ENCODE assay signal across 8 mouse cellular contexts in genomic region chr3:89715207-89715966, GRCm38 (mm10). TPM values are rescaled to one million over a fixed set of nuclear protein-coding genes. Genes with fewer than 3 reads are reported as not detected.
DNase-seq lines count a peak whose midpoint lies in the region; ATAC-seq and TF ChIP-seq lines count a peak whose summit lies in the region.

No protein-coding gene starts in this region.

- H3K36me3 ChIP-seq in forebrain, embryonic 16.5 days (ENCODE audit: control insufficient read depth, insufficient read depth), result no peaks in the 10 kb centered on the region
- no peaks in the 10 kb centered on the region for H3K36me3 ChIP-seq in hindbrain, embryonic 12.5 days
- H3K36me3 ChIP-seq in limb, embryonic 14.5 days (ENCODE audit: control insufficient read depth, insufficient read depth, low read length), result no peaks in the 10 kb centered on the region; the same call in 1 of the 2 replicates
- H3K36me3 ChIP-seq in midbrain, embryonic 12.5 days, result 0 out of 2 replicates have a peak, but pooled peaks cover 4% of the 10 kb centered on the region

- H3K4me2 ChIP-seq in forebrain, embryonic 16.5 days (ENCODE audit: low read length), result peak overlapping the region; percentile 83
- peak overlapping the region; percentile 82 for H3K4me2 ChIP-seq in hindbrain, embryonic 12.5 days (replicated peaks)
- H3K4me2 ChIP-seq in limb, embryonic 14.5 days (replicated peaks; ENCODE audit: low read depth, low read length, severe bottlenecking), result peak overlapping the region; percentile 85
- peak overlapping the region; percentile 85 for H3K4me2 ChIP-seq in midbrain, embryonic 12.5 days (replicated peaks)

- H3K4me1 ChIP-seq in forebrain, embryonic 16.5 days (replicated peaks; ENCODE audit: control insufficient read depth, insufficient read depth, low read length), result peaks cover 19% of the 10 kb centered on the region
- peaks cover 10% of the 10 kb centered on the region for H3K4me1 ChIP-seq in hindbrain, embryonic 12.5 days
- H3K4me1 ChIP-seq in limb, embryonic 14.5 days (ENCODE audit: control insufficient read depth, insufficient read depth, low read length), result peaks cover 8% of the 10 kb centered on the region; the same call in 1 of the 2 replicates
- H3K4me1 ChIP-seq in midbrain, embryonic 12.5 days, result peaks cover 17% of the 10 kb centered on the region

- peak; percentile 15 for DNase-seq in spleen, adult 12 weeks (ENCODE audit: low spot score)
- DNase-seq in spleen, adult 18-20 months, result no peak
- peak; percentile 65 for DNase-seq in cerebellum, adult 11 months
- DNase-seq in limb, embryonic 14.5 days (ENCODE audit: low spot score), result no peak
- DNase-seq in urinary bladder, postnatal 25 days (ENCODE audit: low spot score), result peak; percentile 33

- 1% methylated on average over 55 of the region's 59 CpGs for WGBS in forebrain, embryonic 16.5 days
- 2% methylated on average over 58 of the region's 59 CpGs for WGBS in hindbrain, embryonic 12.5 days
- WGBS in limb, embryonic 14.5 days, result 3% methylated on average over 52 of the region's 59 CpGs
- WGBS in midbrain, embryonic 12.5 days, result 2% methylated on average over 50 of the region's 59 CpGs

- H3K27me3 ChIP-seq in forebrain, embryonic 16.5 days (replicated peaks; ENCODE audit: control insufficient read depth, insufficient read depth, low read length), result no peaks in the 10 kb centered on the region
- H3K27me3 ChIP-seq in hindbrain, embryonic 12.5 days, result peaks cover 15% of the 10 kb centered on the region; the same call in 1 of the 2 replicates
- no peaks in the 10 kb centered on the region for H3K27me3 ChIP-seq in limb, embryonic 14.5 days (ENCODE audit: control insufficient read depth, insufficient read depth, low read length)
- peaks cover 14% of the 10 kb centered on the region; the same call in 1 of the 2 replicates for H3K27me3 ChIP-seq in midbrain, embryonic 12.5 days

- ATAC-seq in forebrain, embryonic 16.5 days, result peak; percentile 71
- peak; percentile 74 for ATAC-seq in hindbrain, embryonic 12.5 days (ENCODE audit: low FRiP score)
- ATAC-seq in limb, embryonic 14.5 days (ENCODE audit: low FRiP score, low read depth), result peak; percentile 42
- peak; percentile 77 for ATAC-seq in midbrain, embryonic 12.5 days (ENCODE audit: low FRiP score, low read depth)

- H3K27ac ChIP-seq in forebrain, embryonic 16.5 days (ENCODE audit: low read length), result peak overlapping the region; percentile 94
- H3K27ac ChIP-seq in hindbrain, embryonic 12.5 days, result peak overlapping the region; percentile 89
- H3K27ac ChIP-seq in limb, embryonic 14.5 days (replicated peaks; ENCODE audit: low read depth, low read length), result peak overlapping the region; percentile 63
- peak overlapping the region; percentile 81 for H3K27ac ChIP-seq in midbrain, embryonic 12.5 days (replicated peaks)

- peak overlapping the region; percentile 90 for H3K9ac ChIP-seq in forebrain, embryonic 16.5 days (replicated peaks; ENCODE audit: low read depth, low read length)
- peak overlapping the region; percentile 97 for H3K9ac ChIP-seq in hindbrain, embryonic 12.5 days
- H3K9ac ChIP-seq in limb, embryonic 14.5 days (ENCODE audit: low read depth, low read length, severe bottlenecking), result peak overlapping the region; percentile 88
- H3K9ac ChIP-seq in midbrain, embryonic 12.5 days (replicated peaks), result peak overlapping the region; percentile 98

- no peak for TF ChIP-seq POLR2A in limb, embryonic 14.5 days (IDR thresholded peaks at IDR 0.05; ENCODE audit: borderline replicate concordance, extremely low read depth, insufficient read depth, insufficient read length)

- H3K9me3 ChIP-seq in forebrain, embryonic 16.5 days (ENCODE audit: control insufficient read depth, low read length), result no peaks in the 10 kb centered on the region
- no peaks in the 10 kb centered on the region for H3K9me3 ChIP-seq in hindbrain, embryonic 12.5 days (replicated peaks)
- H3K9me3 ChIP-seq in limb, embryonic 14.5 days (ENCODE audit: control insufficient read depth, low read length), result no peaks in the 10 kb centered on the region
- H3K9me3 ChIP-seq in midbrain, embryonic 12.5 days, result no peaks in the 10 kb centered on the region

- H3K4me3 ChIP-seq in forebrain, embryonic 16.5 days (replicated peaks; ENCODE audit: low read length), result peak overlapping the region; percentile 86
- peak overlapping the region; percentile 100 for H3K4me3 ChIP-seq in hindbrain, embryonic 12.5 days
- H3K4me3 ChIP-seq in limb, embryonic 14.5 days (replicated peaks; ENCODE audit: low read length), result peak overlapping the region; percentile 90
- H3K4me3 ChIP-seq in midbrain, embryonic 12.5 days, result peak overlapping the region; percentile 100

RNA-seq across cellular contexts. Expression of gene Adar, which starts 0.6 kb away (rescaled TPM):
- 30.0 and 33.4 TPM in 2 replicates for polyA plus RNA-seq in forebrain, embryonic 16.5 days (2015; fragmentation: Nextera tagmentation; extraction: Ambion mirVana)
- polyA plus RNA-seq in hindbrain, embryonic 12.5 days (2016; fragmentation: Nextera tagmentation; extraction: Ambion mirVana), result 23.4 and 24.1 TPM in 2 replicates
- polyA plus RNA-seq in limb, embryonic 14.5 days (2012; rRNA removed), result 29.3 and 31.8 TPM in 2 replicates
- 10.8 and 14.7 TPM in 2 replicates for polyA plus RNA-seq in limb, embryonic 14.5 days (2014; fragmentation: Nextera tagmentation; extraction: Ambion mirVana)
- polyA plus RNA-seq in midbrain, embryonic 12.5 days (2016; fragmentation: Nextera tagmentation; extraction: Ambion mirVana), result 23.0 and 24.0 TPM in 2 replicates

RNA-seq across cellular contexts. Expression of gene Chrnb2, which starts 49.0 kb away (rescaled TPM):
- polyA plus RNA-seq in forebrain, embryonic 16.5 days (2015; fragmentation: Nextera tagmentation; extraction: Ambion mirVana), result 27.7 and 29.5 TPM in 2 replicates
- 26.7 and 26.8 TPM in 2 replicates for polyA plus RNA-seq in hindbrain, embryonic 12.5 days (2016; fragmentation: Nextera tagmentation; extraction: Ambion mirVana)
- polyA plus RNA-seq in limb, embryonic 14.5 days (2012; rRNA removed), result 0.43 and 0.64 TPM in 2 replicates
- 0.37 and 0.55 TPM in 2 replicates for polyA plus RNA-seq in limb, embryonic 14.5 days (2014; fragmentation: Nextera tagmentation; extraction: Ambion mirVana)
- 24.7 and 26.2 TPM in 2 replicates for polyA plus RNA-seq in midbrain, embryonic 12.5 days (2016; fragmentation: Nextera tagmentation; extraction: Ambion mirVana)

RNA-seq across cellular contexts. Expression of gene Ube2q1, which starts 58.0 kb away (rescaled TPM):
- 11.3 TPM in 2 replicates for polyA plus RNA-seq in forebrain, embryonic 16.5 days (2015; fragmentation: Nextera tagmentation; extraction: Ambion mirVana)
- polyA plus RNA-seq in hindbrain, embryonic 12.5 days (2016; fragmentation: Nextera tagmentation; extraction: Ambion mirVana), result 19.2 and 19.9 TPM in 2 replicates
- 45.8 and 47.0 TPM in 2 replicates for polyA plus RNA-seq in limb, embryonic 14.5 days (2012; rRNA removed)
- polyA plus RNA-seq in limb, embryonic 14.5 days (2014; fragmentation: Nextera tagmentation; extraction: Ambion mirVana), result 24.0 TPM in 2 replicates
- 18.5 and 21.6 TPM in 2 replicates for polyA plus RNA-seq in midbrain, embryonic 12.5 days (2016; fragmentation: Nextera tagmentation; extraction: Ambion mirVana)

Comparison
In these comparisons a context has a peak if more than half of its experiments do, and no peak if none do; other contexts are left out.
1. DNase-seq: peak in spleen, adult 12 weeks (single experiment), cerebellum, adult 11 months (single experiment) and urinary bladder, postnatal 25 days (single experiment); none in spleen, adult 18-20 months (0 of 2) and limb, embryonic 14.5 days (single experiment).
2. RNA of gene Chrnb2, which starts 49.0 kb away (polyA plus RNA-seq): 27.7 to 29.5 TPM in forebrain, embryonic 16.5 days, 26.7 to 26.8 TPM in hindbrain, embryonic 12.5 days and 24.7 to 26.2 TPM in midbrain, embryonic 12.5 days; 0.37 to 0.64 TPM in limb, embryonic 14.5 days; every median in the first group is over 10 times any median in the second.
3. Peak in every context shown above with its lines, with median percentiles within 50 percentile points of each other: ATAC-seq, H3K27ac ChIP-seq, H3K4me2 ChIP-seq, H3K4me3 ChIP-seq and H3K9ac ChIP-seq.